Mouse (Mus musculus): Measurements from ENCODE around the gene Utp20. TPM values are rescaled to one million over a fixed set of nuclear protein-coding genes. Genes with fewer than 3 reads are reported as not detected.
A peak's percentile ranks its signal among the peaks of the same experiment; 100 is the strongest.
"Not testable (repeated sequence)": the region's sequence is repeated elsewhere in the genome, so short reads cannot be mapped to it uniquely, and the experiment has no call there.

Gene Utp20
- 10 to 100 TPM; 12.1 to 56.0 (median 31.3) TPM for total RNA-seq (2018; cell fraction: chromatin; rRNA removed)
- total RNA-seq (2018; cell fraction: cytosol; rRNA removed): 10 to 100 TPM in 13 of 26 experiments, 1 to 10 TPM in 13; 4.5 to 16.6 (median 10.1) TPM
- 10 to 100 TPM in 24 of 26 experiments, 1 to 10 TPM in 2; 7.0 to 62.9 (median 16.5) TPM for total RNA-seq (2018; cell fraction: nucleus; rRNA removed)
- polyA plus RNA-seq (2018): 6.6 to 23.2 TPM (median 9.2 TPM) in 3 replicates

- under 1% methylated on average over 44 of the region's 44 CpGs for WGBS (ENCODE audit: missing documents)
- Histone ChIP-seq H3K79me2 (ENCODE audit: inconsistent target) (peaks cover 7% of the 10 kb centered on the region; the same call in 1 of the 2 replicates), H3K36me3 (ENCODE audit: inconsistent target) (peaks cover 5% of the 10 kb centered on the region; the same call in 1 of the 2 replicates), H3K27ac (peak within 1 kb of the TSS; percentile 43), H3K4me3 (ENCODE audit: inconsistent target) (peak within 1 kb of the TSS; percentile 85)
These were observed at the start of gene Utp20 for GRCm38 (mm10) chr10:88826188-88826946. Gene Utp20 (minus strand): TSS chr10:88826804.

GRCm38 (mm10) chr10:88874870-88875269 is 48.3 kb upstream of the Utp20 start:
- 72% methylated on average over 5 of the region's 5 CpGs for WGBS (ENCODE audit: missing documents)

GRCm38 (mm10) chr10:88866017-88866416 is 39.4 kb upstream of the Utp20 start:
- WGBS (ENCODE audit: missing documents): 50% methylated on average over 2 of the region's 2 CpGs

More at GRCm38 (mm10) chr10:88874870-88875269, 48.3 kb upstream of the Utp20 start:
- Histone ChIP-seq H3K27ac (no peak overlapping the region), H3K79me2 (ENCODE audit: inconsistent target) (no peaks in the 10 kb centered on the region), H3K36me3 (ENCODE audit: inconsistent target) (no peaks in the 10 kb centered on the region), H3K4me3 (ENCODE audit: inconsistent target) (no peak overlapping the region)

GRCm38 (mm10) chr10:88862293-88862692 is 35.7 kb upstream of the Utp20 start:
- Histone ChIP-seq H3K79me2 (ENCODE audit: inconsistent target) (no peaks in the 10 kb centered on the region), H3K4me3 (ENCODE audit: inconsistent target) (no peak overlapping the region), H3K36me3 (ENCODE audit: inconsistent target) (no peaks in the 10 kb centered on the region), H3K27ac (no peak overlapping the region)
- 92% methylated on average over 5 of the region's 5 CpGs for WGBS (ENCODE audit: missing documents)

More at GRCm38 (mm10) chr10:88866017-88866416, 39.4 kb upstream of the Utp20 start:
- H3K27ac ChIP-seq: no peak overlapping the region
- no peaks in the 10 kb centered on the region for H3K36me3 ChIP-seq (ENCODE audit: inconsistent target)
- H3K4me3 ChIP-seq (ENCODE audit: inconsistent target): no peak overlapping the region
- no peaks in the 10 kb centered on the region for H3K79me2 ChIP-seq (ENCODE audit: inconsistent target)

- no peak overlapping the region for H3K27ac ChIP-seq
- H3K79me2 ChIP-seq (ENCODE audit: inconsistent target): no peaks in the 10 kb centered on the region
- no peaks in the 10 kb centered on the region for H3K36me3 ChIP-seq (ENCODE audit: inconsistent target)
- no peak overlapping the region for H3K4me3 ChIP-seq (ENCODE audit: inconsistent target)
These were observed 34.8 kb upstream of the Utp20 start for GRCm38 (mm10) chr10:88861416-88861815.

- H3K27ac ChIP-seq: no peak overlapping the region
- WGBS (ENCODE audit: missing documents): 79% methylated on average over 3 of the region's 3 CpGs
- H3K36me3 ChIP-seq (ENCODE audit: inconsistent target): no peaks in the 10 kb centered on the region
- no peak overlapping the region for H3K4me3 ChIP-seq (ENCODE audit: inconsistent target)
- H3K79me2 ChIP-seq (ENCODE audit: inconsistent target): no peaks in the 10 kb centered on the region
These were observed 34.3 kb upstream of the Utp20 start for GRCm38 (mm10) chr10:88860911-88861310.

GRCm38 (mm10) chr10:88853326-88853725 is 26.7 kb upstream of the Utp20 start:
- Histone ChIP-seq H3K36me3 (ENCODE audit: inconsistent target) (no peaks in the 10 kb centered on the region), H3K4me3 (ENCODE audit: inconsistent target) (no peak overlapping the region), H3K27ac (no peak overlapping the region), H3K79me2 (ENCODE audit: inconsistent target) (no peaks in the 10 kb centered on the region)
- 83% methylated on average over 7 of the region's 7 CpGs for WGBS (ENCODE audit: missing documents)

GRCm38 (mm10) chr10:88849976-88850375 is 23.4 kb upstream of the Utp20 start:
- no peaks in the 10 kb centered on the region for H3K36me3 ChIP-seq (ENCODE audit: inconsistent target)
- H3K79me2 ChIP-seq (ENCODE audit: inconsistent target): no peaks in the 10 kb centered on the region
- WGBS (ENCODE audit: missing documents): 89% methylated on average over 4 of the region's 4 CpGs
- H3K27ac ChIP-seq: no peak overlapping the region
- no peak overlapping the region for H3K4me3 ChIP-seq (ENCODE audit: inconsistent target)

GRCm38 (mm10) chr10:88848876-88849476 is 22.4 kb upstream of the Utp20 start:
- H3K36me3 ChIP-seq (ENCODE audit: inconsistent target): no peaks in the 10 kb centered on the region
- no peaks in the 10 kb centered on the region for H3K79me2 ChIP-seq (ENCODE audit: inconsistent target)
- H3K27ac ChIP-seq: no peak overlapping the region
- WGBS (ENCODE audit: missing documents): 89% methylated on average over 7 of the region's 7 CpGs
- H3K4me3 ChIP-seq (ENCODE audit: inconsistent target): no peak overlapping the region

- Histone ChIP-seq H3K36me3 (ENCODE audit: inconsistent target) (no peaks in the 10 kb centered on the region), H3K27ac (no peak overlapping the region), H3K4me3 (ENCODE audit: inconsistent target) (no peak overlapping the region), H3K79me2 (ENCODE audit: inconsistent target) (no peaks in the 10 kb centered on the region)
- 83% methylated on average over 2 of the region's 2 CpGs for WGBS (ENCODE audit: missing documents)
These were observed 7.6 kb upstream of the Utp20 start for GRCm38 (mm10) chr10:88834227-88834626.

- Histone ChIP-seq H3K27ac (no peak overlapping the region), H3K4me3 (ENCODE audit: inconsistent target) (no peak overlapping the region), H3K36me3 (ENCODE audit: inconsistent target) (no peaks in the 10 kb centered on the region), H3K79me2 (ENCODE audit: inconsistent target) (peaks cover 7% of the 10 kb centered on the region; the same call in 1 of the 2 replicates)
These were observed 1.8 kb upstream of the Utp20 start for GRCm38 (mm10) chr10:88828361-88828760.

GRCm38 (mm10) chr10:88827596-88827995 is 992 bp upstream of the Utp20 start:
- Histone ChIP-seq H3K27ac (no peak overlapping the region), H3K4me3 (ENCODE audit: inconsistent target) (no peak overlapping the region), H3K79me2 (ENCODE audit: inconsistent target) (peaks cover 7% of the 10 kb centered on the region; the same call in 1 of the 2 replicates), H3K36me3 (ENCODE audit: inconsistent target) (no peaks in the 10 kb centered on the region)
- WGBS (ENCODE audit: missing documents): 100% methylated on average over 4 of the region's 4 CpGs

GRCm38 (mm10) chr10:88826947-88827306 is 323 bp upstream of the Utp20 start:
- H3K4me3 ChIP-seq (ENCODE audit: inconsistent target): peak overlapping the region; percentile 85
- H3K36me3 ChIP-seq (ENCODE audit: inconsistent target); H3K79me2 ChIP-seq (ENCODE audit: inconsistent target): not testable (repeated sequence)
- 0% methylated on average over 6 of the region's 6 CpGs for WGBS (ENCODE audit: missing documents)
- H3K27ac ChIP-seq: peak overlapping the region; percentile 27; the same call in 1 of the 2 replicates

- Histone ChIP-seq H3K4me3 (ENCODE audit: inconsistent target) (no peak overlapping the region), H3K36me3 (ENCODE audit: inconsistent target) (peaks cover 54% of the 10 kb centered on the region), H3K79me2 (ENCODE audit: inconsistent target) (no peaks in the 10 kb centered on the region), H3K27ac (no peak overlapping the region)
- 94% methylated on average over 5 of the region's 5 CpGs for WGBS (ENCODE audit: missing documents)
These were observed 9.3 kb downstream of the Utp20 start for GRCm38 (mm10) chr10:88817335-88817734.

GRCm38 (mm10) chr10:88815256-88815655 is 11.3 kb downstream of the Utp20 start:
- Histone ChIP-seq H3K4me3 (ENCODE audit: inconsistent target) (no peak overlapping the region), H3K36me3 (ENCODE audit: inconsistent target) (peaks cover 44% of the 10 kb centered on the region), H3K79me2 (ENCODE audit: inconsistent target) (no peaks in the 10 kb centered on the region), H3K27ac (no peak overlapping the region)
- WGBS (ENCODE audit: missing documents): 100% methylated on average over 1 of the region's 2 CpGs
